Mouse (Mus musculus) stomach, postnatal 0 days (tissue): ENCODE results near the gene Ptafr. TPM values are rescaled to one million over a fixed set of nuclear protein-coding genes. Genes with fewer than 3 reads are reported as not detected.
"Not testable (repeated sequence)": the region's sequence is repeated elsewhere in the genome, so short reads cannot be mapped to it uniquely, and the experiment has no call there.

ENCODE experiments used
- ATAC-seq: fragments of 200-750 bp; cut with Nextera tagmentation; 2 replicates; pipeline ENCODE4 v1.8.0; 2017; ENCODE audit not compliant: low FRiP score, low TSS enrichment
- DNase-seq: peaks from one replicate; pipeline ENCODE4 v3.0.0-alpha.2; 2016; ENCODE audit warnings: low spot score
- H3K27ac ChIP-seq: fragments of 300-500 bp; sonication (generic); replicated peaks from 2 replicates; pipeline ENCODE4 v1.5.1; 2014; ENCODE audit warnings: mild to moderate bottlenecking, control low read depth
- H3K27me3 ChIP-seq: fragments of 300-500 bp; sonication (generic); 2 replicates; pipeline ENCODE4 v1.6.1; 2014; ENCODE audit warnings: low read length; ENCODE audit not compliant: control insufficient read depth, insufficient read depth
- H3K36me3 ChIP-seq: fragments of 300-500 bp; sonication (generic); 2 replicates; pipeline ENCODE4 v1.6.1; 2014; ENCODE audit warnings: low read length, mixed read lengths; ENCODE audit not compliant: control insufficient read depth, insufficient read depth
- H3K4me1 ChIP-seq: fragments of 300-500 bp; sonication (generic); replicated peaks from 2 replicates; pipeline ENCODE4 v1.6.1; 2014; ENCODE audit warnings: antibody characterized with exemption; ENCODE audit not compliant: control insufficient read depth, insufficient read depth
- H3K4me2 ChIP-seq: fragments of 300-500 bp; sonication (generic); replicated peaks from 2 replicates; pipeline ENCODE4 v1.6.1; 2014; ENCODE audit warnings: low read depth, mild to moderate bottlenecking, control low read depth, moderate library complexity
- H3K4me3 ChIP-seq: fragments of 300-500 bp; sonication (generic); 2 replicates; pipeline ENCODE4 v1.5.1; 2014; ENCODE audit warnings: low read depth, low read length, control low read depth
- H3K9ac ChIP-seq: fragments of 300-500 bp; sonication (generic); 2 replicates; pipeline ENCODE4 v1.6.1; 2014; ENCODE audit warnings: mild to moderate bottlenecking, low read length, control low read depth, mixed read lengths
- H3K9me3 ChIP-seq: fragments of 300-500 bp; sonication (generic); 2 replicates; pipeline ENCODE4 v1.6.1; 2016; ENCODE audit warnings: low read length; ENCODE audit not compliant: control insufficient read depth
- CTCF ChIP-seq: IDR thresholded peaks from 2 replicates; pipeline ENCODE4 v1.5.1; 2016; ENCODE audit warnings: antibody characterized with exemption, low read depth, mild to moderate bottlenecking, moderate library complexity
- EP300 ChIP-seq: optimal IDR thresholded peaks from 2 replicates; pipeline ENCODE3; 2016; ENCODE audit warnings: antibody characterized with exemption
- WGBS: fragments of 180-500 bp; shearing (Covaris S2); extraction: QIAGEN DNeasy Blood & Tissue Kit; methylation state at CpG from one replicate; pipeline ENCODE4 v1.1.7; 2014; 5-methylcytosine and 5-hydroxymethylcytosine counted together
- polyA plus RNA-seq: library from polyadenylated mRNA; unstranded; fragments of >200 nt; fragmentation: Nextera tagmentation; extraction: Ambion mirVana; gene quantifications from 2 replicates; pipeline ENCODE4 v1.2.1, GENCODE M21; 2015

Ptafr gene
- polyA plus RNA-seq, 1 experiment from 2014 or later = 0.90 TPM

GRCm38 (mm10) chr4:132592958-132593357 is 29.1 kb downstream of the Ptafr start:
- Histone ChIP-seq H3K36me3 (no peaks in the 10 kb centered on the region), H3K4me3 (no peak overlapping the region), H3K27me3 (no peaks in the 10 kb centered on the region), H3K9ac (no peak overlapping the region), H3K27ac (no peak overlapping the region), H3K4me2 (no peak overlapping the region), H3K4me1 (no peaks in the 10 kb centered on the region), H3K9me3 (no peaks in the 10 kb centered on the region)
- TF ChIP-seq EP300 = no peak
- no peak for TF ChIP-seq CTCF
- no peak for DNase-seq
- no peak for ATAC-seq
- WGBS = 85% methylated on average over 9 of the region's 9 CpGs

DNA sequence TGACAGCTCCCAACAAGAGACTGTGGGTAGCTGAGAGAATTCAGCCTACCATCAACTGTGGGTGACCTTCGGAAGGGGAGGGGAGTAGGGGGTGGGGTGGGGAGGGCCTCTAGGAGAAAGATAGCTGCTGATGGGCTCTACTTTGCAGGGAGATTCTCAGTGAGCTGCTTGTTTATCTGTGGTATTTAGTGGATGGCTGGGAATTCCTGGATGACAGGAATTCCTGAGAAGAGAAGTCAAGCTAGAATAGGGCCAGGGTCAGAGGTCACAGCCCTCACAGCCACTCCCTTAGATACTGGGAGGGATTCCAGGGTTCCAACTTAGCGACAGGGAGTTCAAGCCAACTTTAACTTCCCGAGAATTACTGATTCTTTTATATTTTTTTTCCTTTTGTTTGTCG is 30.3 kb downstream of the Ptafr start:
- no peak for ATAC-seq
- WGBS = 24% methylated on average over 4 of the region's 4 CpGs
- Histone ChIP-seq H3K4me1 (no peaks in the 10 kb centered on the region), H3K36me3 (no peaks in the 10 kb centered on the region), H3K4me3 (no peak overlapping the region), H3K27ac (no peak overlapping the region), H3K9me3 (no peaks in the 10 kb centered on the region), H3K9ac (no peak overlapping the region), H3K4me2 (no peak overlapping the region), H3K27me3 (no peaks in the 10 kb centered on the region)
- TF ChIP-seq EP300 (no peak), CTCF (no peak)
- DNase-seq = no peak

GRCm38 (mm10) chr4:132598861-132599260 is 35.0 kb downstream of the Ptafr start:
- TF ChIP-seq EP300 (no peak), CTCF (0 out of 2 replicates have a peak, but pooled peaks have one; percentile 16)
- H3K4me2 ChIP-seq = no peak overlapping the region
- H3K9ac ChIP-seq = no peak overlapping the region
- no peaks in the 10 kb centered on the region for H3K36me3 ChIP-seq
- H3K4me3 ChIP-seq = no peak overlapping the region
- no peak overlapping the region for H3K27ac ChIP-seq
- H3K4me1 ChIP-seq = no peaks in the 10 kb centered on the region
- no peak for ATAC-seq
- 76% methylated on average over 2 of the region's 2 CpGs for WGBS
- no peaks in the 10 kb centered on the region for H3K27me3 ChIP-seq
- H3K9me3 ChIP-seq = no peaks in the 10 kb centered on the region
- DNase-seq = no peak

DNA sequence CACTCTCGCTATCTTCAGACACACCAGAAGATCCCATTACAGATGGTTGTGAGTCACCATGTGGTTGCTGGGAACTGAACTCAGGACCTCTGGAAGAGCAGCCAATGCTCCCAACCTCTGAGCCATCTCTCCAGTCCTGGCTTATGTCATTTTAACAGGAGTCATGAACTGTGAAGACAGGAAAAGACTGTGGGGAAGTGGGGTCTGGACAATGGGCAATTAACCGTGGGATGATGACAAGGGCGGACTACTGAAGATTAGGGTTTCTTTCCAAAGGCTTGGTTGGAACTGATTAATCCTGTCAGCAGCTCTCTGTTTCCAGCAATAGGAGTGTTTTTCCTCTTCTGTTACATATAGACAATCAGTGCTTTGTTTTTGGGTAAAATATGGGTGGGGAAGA is 35.9 kb downstream of the Ptafr start:
- ATAC-seq (no peak), DNase-seq (no peak)
- TF ChIP-seq CTCF (no peak), EP300 (no peak)
- Histone ChIP-seq H3K4me3 (no peak overlapping the region), H3K4me2 (no peak overlapping the region), H3K9me3 (no peaks in the 10 kb centered on the region), H3K27ac (no peak overlapping the region), H3K27me3 (no peaks in the 10 kb centered on the region), H3K4me1 (no peaks in the 10 kb centered on the region), H3K9ac (no peak overlapping the region), H3K36me3 (no peaks in the 10 kb centered on the region)
- 79% methylated on average over 3 of the region's 3 CpGs for WGBS

DNA sequence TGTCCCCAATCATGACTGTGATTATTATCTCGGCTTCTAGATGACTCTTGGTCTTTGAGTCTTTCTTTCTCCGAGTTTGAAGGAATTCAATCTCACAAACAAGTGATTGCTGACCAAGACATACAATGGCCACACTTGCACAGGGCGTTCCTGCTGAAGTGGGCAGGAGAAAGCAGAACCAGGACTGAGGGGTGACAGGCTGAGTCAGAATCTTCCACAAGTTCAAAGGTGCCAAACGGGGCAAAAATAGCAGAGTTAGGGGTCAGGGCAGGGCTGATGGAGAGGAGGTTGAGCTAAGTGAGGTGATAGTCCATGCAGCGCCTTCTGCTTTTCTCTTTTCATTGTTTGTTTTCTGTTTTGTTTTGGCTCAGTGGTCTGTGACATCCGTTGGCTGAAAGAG is 36.6 kb downstream of the Ptafr start:
- DNase-seq (no peak), ATAC-seq (no peak)
- Histone ChIP-seq H3K9me3 (no peaks in the 10 kb centered on the region), H3K9ac (no peak overlapping the region), H3K27me3 (no peaks in the 10 kb centered on the region), H3K4me3 (no peak overlapping the region), H3K36me3 (no peaks in the 10 kb centered on the region), H3K4me1 (no peaks in the 10 kb centered on the region), H3K4me2 (no peak overlapping the region), H3K27ac (no peak overlapping the region)
- TF ChIP-seq EP300 = no peak
- TF ChIP-seq CTCF = no peak
- 78% methylated on average over 6 of the region's 6 CpGs for WGBS

DNA sequence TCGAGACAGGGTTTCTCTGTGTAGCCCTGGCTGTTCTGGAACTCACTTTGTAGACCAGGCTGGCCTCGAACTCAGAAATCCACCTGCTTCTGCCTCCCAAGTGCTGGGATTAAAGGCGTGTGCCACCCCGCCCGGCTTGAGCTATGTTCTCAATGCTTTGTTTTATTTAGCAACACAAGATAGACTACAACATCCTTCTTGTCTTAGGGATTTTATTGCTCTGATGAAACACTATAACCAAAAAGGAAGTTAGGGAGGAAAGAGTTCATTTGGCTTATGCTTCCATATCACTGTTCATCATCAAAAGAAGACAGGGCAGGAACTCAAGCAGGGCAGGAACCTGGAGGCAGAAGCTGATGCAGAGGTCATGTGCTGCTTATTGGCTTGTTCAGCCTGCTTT is 37.4 kb downstream of the Ptafr start:
- 84% methylated on average over 4 of the region's 5 CpGs for WGBS
- not testable (repeated sequence) for H3K4me3 ChIP-seq, H3K4me2 ChIP-seq, DNase-seq, H3K9ac ChIP-seq, H3K27me3 ChIP-seq, ATAC-seq, H3K9me3 ChIP-seq, H3K27ac ChIP-seq, H3K36me3 ChIP-seq, H3K4me1 ChIP-seq
